Mouse (Mus musculus) CH12.LX (cell line): ENCODE data around the gene Fes. TPM values are rescaled to one million over a fixed set of nuclear protein-coding genes. Genes with fewer than 3 reads are reported as not detected.

ENCODE experiments used
- DNase-seq: peaks from one replicate; pipeline ENCODE4 v3.0.0-alpha.2; 2013; ENCODE audit errors: extremely low read depth
- H3K27ac ChIP-seq: 2 replicates; pipeline ENCODE4 v1.5.1; 2012; ENCODE audit warnings: low read depth, mild to moderate bottlenecking, control low read depth, moderate library complexity; ENCODE audit not compliant: insufficient read depth
- H3K27me3 ChIP-seq: replicated peaks from 2 replicates; pipeline ENCODE3; 2012; ENCODE audit warnings: inconsistent platforms
- H3K36me3 ChIP-seq, 2 experiments: replicated peaks in 1 of 2; 2 replicates each; pipeline versions ENCODE3 to v1.6.1; 2012; ENCODE audit warnings: inconsistent platforms in 1 of 2, low read length in 1 of 2, mild to moderate bottlenecking in 1 of 2, mixed read lengths in 1 of 2, moderate library complexity in 1 of 2; ENCODE audit not compliant: control insufficient read depth in 1 of 2, insufficient read depth in 1 of 2
- H3K4me1 ChIP-seq, 2 experiments: 2 replicates each; pipeline ENCODE4 v1.6.1; 2012; ENCODE audit warnings: inconsistent platforms in 1 of 2, moderate library complexity in 1 of 2; ENCODE audit not compliant: insufficient read depth in 2 of 2, control insufficient read depth in 1 of 2
- H3K4me2 ChIP-seq: 2 replicates; pipeline ENCODE4 v1.6.1; 2012; ENCODE audit warnings: low read depth, mild to moderate bottlenecking, control low read depth; ENCODE audit not compliant: poor library complexity, insufficient read depth, severe bottlenecking
- H3K4me3 ChIP-seq, 3 experiments: fragments of 150-350 bp in 1 of 3; sonication (generic) in 1 of 3; replicated peaks in 1 of 3; 2 replicates each; pipeline versions ENCODE3 to v1.5.1; 2011 to 2012; ENCODE audit warnings: low read depth in 2 of 3, low read length in 2 of 3, mild to moderate bottlenecking in 2 of 3, moderate library complexity in 2 of 3, control low read depth in 1 of 3, improper control_type of control experiment in 1 of 3, inconsistent platforms in 1 of 3, mixed read lengths in 1 of 3; ENCODE audit not compliant: poor library complexity in 1 of 3
- H3K79me2 ChIP-seq: replicated peaks from 2 replicates; pipeline ENCODE4 v1.6.1; 2012; ENCODE audit warnings: mild to moderate bottlenecking, moderate library complexity; ENCODE audit not compliant: control insufficient read depth, poor library complexity, insufficient read depth, severe bottlenecking; ENCODE audit errors: extremely low read depth
- H3K9ac ChIP-seq: 2 replicates; pipeline ENCODE4 v1.6.1; 2012; ENCODE audit warnings: low read depth, mild to moderate bottlenecking, control low read depth, moderate library complexity; ENCODE audit not compliant: insufficient read depth
- H3K9me3 ChIP-seq: replicated peaks from 2 replicates; pipeline ENCODE3; 2012; ENCODE audit warnings: low read length, inconsistent platforms, mixed read lengths
- BHLHE40 ChIP-seq: IDR thresholded peaks from 2 replicates; pipeline ENCODE4 v1.6.1; 2011; ENCODE audit warnings: mild to moderate bottlenecking, low read depth, low read length, improper control_type of control experiment
- CHD1 ChIP-seq: IDR thresholded peaks from 2 replicates; pipeline ENCODE4 v1.6.1; 2012; ENCODE audit warnings: low read depth, low read length, improper control_type of control experiment, inconsistent platforms
- CHD2 ChIP-seq: IDR thresholded peaks from 2 replicates; pipeline ENCODE4 v1.6.1; 2011; ENCODE audit warnings: low read length, improper control_type of control experiment
- CTCF ChIP-seq, 2 experiments: IDR thresholded peaks in 1 of 2; conservative IDR thresholded peaks in 1 of 2; 2 replicates each; pipeline ENCODE4 v1.5.1; 2011 to 2012; ENCODE audit warnings: low read depth in 2 of 2, low read length in 2 of 2, improper control_type of control experiment in 1 of 2, inconsistent platforms in 1 of 2, mild to moderate bottlenecking in 1 of 2, moderate library complexity in 1 of 2
- E2F4 ChIP-seq: IDR thresholded peaks from 2 replicates; pipeline ENCODE4 v1.6.1; 2011; ENCODE audit warnings: low read depth, low read length, improper control_type of control experiment; ENCODE audit not compliant: insufficient replicate concordance
- ELF1 ChIP-seq: IDR thresholded peaks from 2 replicates; pipeline ENCODE4 v1.6.1; 2014; ENCODE audit warnings: low read depth, mild to moderate bottlenecking, inconsistent platforms, low read length, improper control_type of control experiment
- EP300 ChIP-seq: IDR thresholded peaks from 2 replicates; pipeline ENCODE4 v1.6.1; 2011; ENCODE audit warnings: low read length, improper control_type of control experiment
- ETS1 ChIP-seq: conservative IDR thresholded peaks from 2 replicates; pipeline ENCODE4 v1.6.1; 2012; ENCODE audit warnings: low read depth, mild to moderate bottlenecking, inconsistent platforms, low read length, improper control_type of control experiment, moderate library complexity
- GABPA ChIP-seq: IDR thresholded peaks from 2 replicates; pipeline ENCODE4 v1.6.1; 2012; ENCODE audit warnings: low read depth, low read length, improper control_type of control experiment, inconsistent platforms; ENCODE audit not compliant: insufficient replicate concordance
- HCFC1 ChIP-seq: IDR thresholded peaks from 2 replicates; pipeline ENCODE4 v1.6.1; 2012; ENCODE audit warnings: low read depth, mild to moderate bottlenecking, inconsistent platforms, low read length, improper control_type of control experiment
- IRF4 ChIP-seq: IDR thresholded peaks from 2 replicates; pipeline ENCODE4 v1.6.1; 2014; ENCODE audit warnings: low read depth, mild to moderate bottlenecking, inconsistent platforms, low read length, improper control_type of control experiment
- JUN ChIP-seq: IDR thresholded peaks from 2 replicates; pipeline ENCODE4 v1.6.1; 2011; ENCODE audit warnings: low read depth, mild to moderate bottlenecking, low read length, improper control_type of control experiment, moderate library complexity; ENCODE audit not compliant: insufficient read depth
- JUND ChIP-seq: conservative IDR thresholded peaks from 2 replicates; pipeline ENCODE4 v1.6.1; 2011; ENCODE audit warnings: low read depth, low read length, improper control_type of control experiment
- KAT2A ChIP-seq: IDR thresholded peaks from 2 replicates; pipeline ENCODE4 v1.6.1; 2012; ENCODE audit warnings: low read length, improper control_type of control experiment, inconsistent platforms; ENCODE audit not compliant: insufficient replicate concordance
- MAFK ChIP-seq: IDR thresholded peaks from 2 replicates; pipeline ENCODE4 v1.6.1; 2011; ENCODE audit warnings: low read length, improper control_type of control experiment; ENCODE audit not compliant: insufficient replicate concordance
- MAX ChIP-seq: IDR thresholded peaks from 2 replicates; pipeline ENCODE4 v1.6.1; 2011; ENCODE audit warnings: low read length, improper control_type of control experiment
- MAZ ChIP-seq: IDR thresholded peaks from 2 replicates; pipeline ENCODE4 v1.6.1; 2012; ENCODE audit warnings: low read depth, mild to moderate bottlenecking, inconsistent platforms, low read length, improper control_type of control experiment, moderate library complexity
- MEF2A ChIP-seq: IDR thresholded peaks from 2 replicates; pipeline ENCODE4 v1.6.1; 2014; ENCODE audit warnings: low read depth, mild to moderate bottlenecking, inconsistent platforms, low read length, improper control_type of control experiment, borderline replicate concordance
- MXI1 ChIP-seq: IDR thresholded peaks from 2 replicates; pipeline ENCODE4 v1.6.1; 2011; ENCODE audit warnings: mild to moderate bottlenecking, low read depth, low read length, improper control_type of control experiment
- MYC ChIP-seq: IDR thresholded peaks from 2 replicates; pipeline ENCODE4 v1.6.1; 2011; ENCODE audit warnings: low read depth, mild to moderate bottlenecking, improper control_type of control experiment, low read length
- NELFE ChIP-seq: IDR thresholded peaks from 2 replicates; pipeline ENCODE4 v1.6.1; 2011; ENCODE audit warnings: low read depth, low read length, improper control_type of control experiment
- NRF1 ChIP-seq: IDR thresholded peaks from 2 replicates; pipeline ENCODE4 v1.6.1; 2014; ENCODE audit warnings: low read depth, mild to moderate bottlenecking, inconsistent platforms, low read length, improper control_type of control experiment, moderate library complexity
- PAX5 ChIP-seq: IDR thresholded peaks from 2 replicates; pipeline ENCODE4 v1.6.1; 2012; ENCODE audit warnings: low read length, inconsistent platforms, mixed read lengths
- POLR2A ChIP-seq: IDR thresholded peaks from 2 replicates; pipeline ENCODE4 v1.6.1; 2011; ENCODE audit warnings: low read depth, mild to moderate bottlenecking, improper control_type of control experiment, low read length
- POLR2AphosphoS2 ChIP-seq: IDR thresholded peaks from 2 replicates; pipeline ENCODE4 v1.6.1; 2011; ENCODE audit warnings: low read depth, low read length, improper control_type of control experiment
- RAD21 ChIP-seq: IDR thresholded peaks from 2 replicates; pipeline ENCODE4 v1.6.1; 2011; ENCODE audit warnings: low read depth, mild to moderate bottlenecking, low read length, improper control_type of control experiment, moderate library complexity
- RCOR1 ChIP-seq: conservative IDR thresholded peaks from 2 replicates; pipeline ENCODE4 v1.6.1; 2012; ENCODE audit warnings: low read depth, mild to moderate bottlenecking, inconsistent platforms, low read length, improper control_type of control experiment
- SIN3A ChIP-seq: IDR thresholded peaks from 2 replicates; pipeline ENCODE4 v1.6.1; 2012; ENCODE audit warnings: low read length, improper control_type of control experiment, inconsistent platforms
- SMC3 ChIP-seq: IDR thresholded peaks from 2 replicates; pipeline ENCODE4 v1.6.1; 2011; ENCODE audit warnings: low read depth, low read length, improper control_type of control experiment
- TBP ChIP-seq: conservative IDR thresholded peaks from 2 replicates; pipeline ENCODE4 v1.6.1; 2011; ENCODE audit warnings: low read depth, low read length, improper control_type of control experiment
- TCF12 ChIP-seq: IDR thresholded peaks from 2 replicates; pipeline ENCODE4 v1.6.1; 2014; ENCODE audit warnings: low read depth, mild to moderate bottlenecking, inconsistent platforms, low read length, improper control_type of control experiment
- UBTF ChIP-seq: IDR thresholded peaks from 2 replicates; pipeline ENCODE4 v1.6.1; 2012; ENCODE audit warnings: low read depth, mild to moderate bottlenecking, inconsistent platforms, low read length, improper control_type of control experiment, moderate library complexity
- USF1 ChIP-seq: IDR thresholded peaks from 2 replicates; pipeline ENCODE4 v1.6.1; 2014; ENCODE audit warnings: low read depth, mild to moderate bottlenecking, inconsistent platforms, low read length, improper control_type of control experiment
- USF2 ChIP-seq: conservative IDR thresholded peaks from 2 replicates; pipeline ENCODE4 v1.6.1; 2011; ENCODE audit warnings: low read depth, low read length, improper control_type of control experiment
- ZC3H11A ChIP-seq: IDR thresholded peaks from 2 replicates; pipeline ENCODE4 v1.6.1; 2012; ENCODE audit warnings: low read depth, mild to moderate bottlenecking, inconsistent platforms, low read length, improper control_type of control experiment
- ZKSCAN1 ChIP-seq: IDR thresholded peaks from 2 replicates; pipeline ENCODE4 v1.6.1; 2012; ENCODE audit warnings: low read depth, inconsistent platforms, low read length, improper control_type of control experiment, borderline replicate concordance
- ZMIZ1 ChIP-seq: IDR thresholded peaks from 2 replicates; pipeline ENCODE4 v1.6.1; 2012; ENCODE audit warnings: low read depth, mild to moderate bottlenecking, inconsistent platforms, low read length, improper control_type of control experiment
- ZNF384 ChIP-seq: IDR thresholded peaks from 2 replicates; pipeline ENCODE4 v1.6.1; 2012; ENCODE audit warnings: low read depth, low read length, improper control_type of control experiment, inconsistent platforms
- dilution Hi-C: fragments of 300-500 bp; cut with MboI; formaldehyde crosslinking; loops from 2 replicates; pipeline ENCODE4 v1.14.3; 2020; ENCODE audit warnings: low sequenced_read_pairs; ENCODE audit not compliant: extremely low pct_unique_long_range_greater_than_20kb, extremely low pct_ligation_motif_present
- in situ Hi-C: fragments of 300-500 bp; cut with MboI; formaldehyde crosslinking; loops from 3 replicates; pipeline ENCODE4 v1.14.3; 2019; ENCODE audit warnings: low sequenced_read_pairs, low pct_ligation_motif_present, low pct_unique_long_range_greater_than_20kb, mixed read lengths
- polyA plus RNA-seq: library from polyadenylated mRNA; unstranded; fragments of >175 nt; gene quantifications from 2 replicates; pipeline ENCODE4 v1.2.1, GENCODE M21; 2012; ENCODE audit warnings: low read depth; ENCODE audit not compliant: insufficient read length
- total RNA-seq, 2 experiments: library from RNA; depleted of rRNA; stranded (reverse); fragments of 300-350 nt in 1 of 2; fragments of >200 nt in 1 of 2; gene quantifications; 2 replicates each; pipeline ENCODE4 v1.2.3; 2012 to 2014

Gene Fes
- total and polyA plus RNA-seq, 3 experiments, result 4.3 to 11.7 (median 9.8) TPM

DNA sequence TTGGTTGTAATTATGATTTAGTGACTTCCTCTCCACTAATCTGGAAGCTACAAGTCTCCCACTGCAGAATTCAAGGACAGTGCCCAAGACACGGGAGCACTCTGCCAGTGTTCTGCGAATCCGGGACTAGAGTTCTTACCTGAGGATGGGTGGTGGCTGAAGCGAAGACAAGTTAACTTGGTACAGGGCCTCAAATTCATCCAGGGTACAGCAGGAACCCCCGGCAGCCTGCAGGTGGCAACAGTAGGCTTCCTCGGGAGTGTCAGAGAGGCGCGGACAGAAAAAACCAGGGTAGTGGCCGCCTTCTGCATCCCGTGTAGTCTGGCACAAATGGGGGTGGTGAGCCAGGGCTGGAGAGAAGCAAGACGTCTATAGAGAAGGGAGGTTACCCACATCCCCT is 47.0 kb downstream of the Fes start, which contains the start of gene Unc45a:
Gene Unc45a (minus strand): TSS at position 213 of the 400 bp plus-strand sequence.
- Histone ChIP-seq H3K79me2 (no peaks in the 10 kb centered on the region), H3K4me3 (peak within 1 kb of the TSS; percentile 63 to 87 (median 67)), H3K27me3 (peaks cover 15% of the 10 kb centered on the region), H3K27ac (peak within 1 kb of the TSS; percentile 82), H3K4me2 (peak within 1 kb of the TSS; percentile 88), H3K9me3 (peaks cover 5% of the 10 kb centered on the region), H3K4me1 (peaks cover 16 to 45% of the 10 kb centered on the region in 2 experiments), H3K9ac (peak within 1 kb of the TSS; percentile 67), H3K36me3 (peaks cover 15 to 32% of the 10 kb centered on the region in 2 experiments)
- in situ Hi-C loops (loop anchor here (5.0 kb wide), 1 partner anchor 37 kb away; no protein-coding TSS in a partner anchor), dilution Hi-C loops (no loop called here)
- DNase-seq, result peak; percentile 82
- TF ChIP-seq EP300, result no peak
- no peak for TF ChIP-seq MEF2A
- TF ChIP-seq ZC3H11A, result peak; percentile 18; the same call in 1 of the 2 replicates
- TF ChIP-seq CHD1, result 0 out of 2 replicates have a peak, but pooled peaks have one; percentile 42
- TF ChIP-seq SIN3A, result peak; percentile 55
- TF ChIP-seq USF1, result no peak
- TF ChIP-seq NRF1, result no peak
- no peak for TF ChIP-seq TBP
- 0 out of 2 replicates have a peak, but pooled peaks have one; percentile 7 for TF ChIP-seq ELF1
- TF ChIP-seq SMC3, result peak; percentile 83
- peak; percentile 44 for TF ChIP-seq HCFC1
- TF ChIP-seq JUN, result no peak
- no peak for TF ChIP-seq MXI1
- no peak for TF ChIP-seq GABPA
- TF ChIP-seq MAZ, result 0 out of 2 replicates have a peak, but pooled peaks have one; percentile 31
- TF ChIP-seq MYC, result no peak
- TF ChIP-seq RCOR1, result no peak
- no peak for TF ChIP-seq ZKSCAN1
- no peak for TF ChIP-seq PAX5
- no peak for TF ChIP-seq JUND
- peak; percentile 40; the same call in 1 of the 2 replicates for TF ChIP-seq NELFE
- no peak for TF ChIP-seq USF2
- peak; percentile 76 for TF ChIP-seq ZNF384
- no peak for TF ChIP-seq E2F4
- no peak for TF ChIP-seq BHLHE40
- no peak for TF ChIP-seq MAFK
- no peak for TF ChIP-seq POLR2A
- no peak for TF ChIP-seq MAX
- no peak for TF ChIP-seq KAT2A
- no peak for TF ChIP-seq POLR2AphosphoS2
- TF ChIP-seq CTCF (conservative IDR thresholded peaks at IDR 0.05 in 1 of 2, IDR thresholded peaks at IDR 0.05 in 1 of 2; ENCODE audit: low read depth in 2 of 2, low read length in 2 of 2), result peak; percentile 12 to 92; a peak in 3 of 4 replicates
- TF ChIP-seq ETS1, result no peak
- no peak for TF ChIP-seq CHD2
- no peak for TF ChIP-seq TCF12
- TF ChIP-seq ZMIZ1, result no peak
- TF ChIP-seq RAD21, result peak; percentile 78
- no peak for TF ChIP-seq UBTF
- TF ChIP-seq IRF4, result peak; percentile 51; the same call in 1 of the 2 replicates
- TF ChIP-seq, all 38 proteins: peak for 12
